Mouse (Mus musculus): ENCODE results near the gene Teddm1b. TPM values are rescaled to one million over a fixed set of nuclear protein-coding genes. Genes with fewer than 3 reads are reported as not detected.

Gene Teddm1b
- polyA plus RNA-seq, 1 experiment from 2014 or later = not detected

DNA sequence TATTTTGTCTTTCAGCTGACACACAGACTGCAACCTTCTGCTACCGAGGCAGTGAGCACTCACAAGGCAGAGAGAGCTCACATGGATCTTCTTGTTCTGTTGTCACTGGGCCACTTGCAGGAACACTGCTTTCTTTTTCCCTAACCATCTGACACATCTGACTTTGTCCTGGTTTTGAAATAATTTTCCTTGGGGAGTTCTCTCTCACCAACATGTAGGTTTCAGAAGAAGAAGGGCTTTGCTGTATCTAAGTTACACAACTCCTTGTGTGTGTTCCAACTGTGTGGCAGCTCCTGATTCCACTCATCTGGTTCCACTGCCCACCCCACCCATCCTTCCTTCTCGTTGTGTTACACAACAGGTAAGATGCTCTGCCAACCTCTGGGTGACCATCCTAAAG is 19.6 kb downstream of the Teddm1b start:
- Histone ChIP-seq H3K27me3 (replicated peaks; ENCODE audit: control insufficient read depth, insufficient read depth, low read length) (no peaks in the 10 kb centered on the region), H3K4me1 (replicated peaks; ENCODE audit: control insufficient read depth, insufficient read depth, low read length) (no peaks in the 10 kb centered on the region), H3K9me3 (ENCODE audit: control insufficient read depth) (no peaks in the 10 kb centered on the region), H3K9ac (ENCODE audit: low read depth, low read length) (no peak overlapping the region), H3K4me3 (ENCODE audit: low read depth, low read length) (no peak overlapping the region), H3K4me2 (replicated peaks; ENCODE audit: low read depth) (no peak overlapping the region), H3K36me3 (ENCODE audit: control insufficient read depth, insufficient read depth) (no peaks in the 10 kb centered on the region), H3K27ac (ENCODE audit: low read depth, low read length) (no peak overlapping the region)
- no peak for TF ChIP-seq CTCF (IDR thresholded peaks at IDR 0.05; ENCODE audit: low read depth)
- 64% methylated on average over 2 of the region's 2 CpGs for WGBS
- no peak for ATAC-seq

DNA sequence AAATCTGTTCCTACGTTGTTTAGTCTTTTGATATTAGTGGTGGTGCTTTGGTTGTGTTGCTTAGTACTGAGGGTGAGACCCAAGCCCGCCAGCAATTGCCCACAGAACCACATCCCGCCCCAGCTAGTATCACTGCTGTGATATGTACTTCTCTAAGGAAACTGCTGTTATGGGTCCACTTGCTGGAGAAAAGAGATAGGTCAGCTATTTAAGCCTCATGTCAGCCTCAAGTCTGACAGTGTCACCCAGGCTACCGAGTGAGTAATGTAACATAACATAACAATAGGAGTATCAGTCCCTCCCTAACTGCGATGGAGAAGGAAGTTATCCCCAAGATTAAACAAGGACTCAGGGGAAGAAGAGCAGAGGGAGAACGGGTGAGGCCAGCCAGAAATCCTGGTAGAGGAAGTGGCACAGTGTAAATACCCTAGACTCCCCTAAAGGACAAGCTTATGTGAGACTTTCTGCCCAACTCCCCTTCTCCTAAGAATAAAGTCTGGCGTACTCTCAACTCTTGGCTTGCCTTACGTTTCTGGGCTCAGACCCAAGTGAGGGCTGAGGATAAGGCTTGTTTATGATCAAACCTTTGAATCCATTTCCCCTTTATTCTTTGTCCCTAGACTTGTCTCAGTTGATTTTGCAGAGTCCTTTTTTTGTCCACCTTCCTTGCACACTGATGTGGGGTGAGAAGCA is 20.2 kb downstream of the Teddm1b start:
- no peak overlapping the region for H3K4me2 ChIP-seq (replicated peaks; ENCODE audit: low read depth)
- no peak overlapping the region for H3K4me3 ChIP-seq (ENCODE audit: low read depth, low read length)
- no peaks in the 10 kb centered on the region for H3K27me3 ChIP-seq (replicated peaks; ENCODE audit: control insufficient read depth, insufficient read depth, low read length)
- H3K36me3 ChIP-seq (ENCODE audit: control insufficient read depth, insufficient read depth) = no peaks in the 10 kb centered on the region
- ATAC-seq = no peak
- no peak overlapping the region for H3K9ac ChIP-seq (ENCODE audit: low read depth, low read length)
- no peaks in the 10 kb centered on the region for H3K4me1 ChIP-seq (replicated peaks; ENCODE audit: control insufficient read depth, insufficient read depth, low read length)
- no peak overlapping the region for H3K27ac ChIP-seq (ENCODE audit: low read depth, low read length)
- TF ChIP-seq CTCF (IDR thresholded peaks at IDR 0.05; ENCODE audit: low read depth) = no peak
- 55% methylated on average over 8 of the region's 8 CpGs for WGBS
- H3K9me3 ChIP-seq (ENCODE audit: control insufficient read depth) = no peaks in the 10 kb centered on the region

DNA sequence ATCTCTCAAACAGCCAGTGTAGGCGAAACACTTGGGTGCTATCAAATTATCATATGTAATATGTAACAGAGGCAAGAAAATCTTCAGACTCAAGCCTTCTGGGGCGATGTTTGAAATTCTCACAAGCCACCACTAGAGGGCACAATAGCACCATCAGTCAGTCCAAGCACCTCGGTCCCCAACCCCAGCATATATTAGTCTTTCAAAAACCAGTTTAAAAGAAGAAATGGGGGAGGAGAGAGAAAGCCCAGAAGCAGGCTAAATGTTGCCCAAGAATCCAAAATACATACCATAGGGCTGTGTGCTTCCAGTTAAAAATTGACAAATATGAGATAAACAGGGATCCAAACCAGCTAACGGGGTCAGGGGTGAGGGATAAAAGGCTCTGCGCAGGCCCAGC is 20.8 kb downstream of the Teddm1b start:
- H3K9ac ChIP-seq (ENCODE audit: low read depth, low read length) = no peak overlapping the region
- no peak overlapping the region for H3K4me2 ChIP-seq (replicated peaks; ENCODE audit: low read depth)
- H3K4me3 ChIP-seq (ENCODE audit: low read depth, low read length) = no peak overlapping the region
- no peaks in the 10 kb centered on the region for H3K4me1 ChIP-seq (replicated peaks; ENCODE audit: control insufficient read depth, insufficient read depth, low read length)
- no peak overlapping the region for H3K27ac ChIP-seq (ENCODE audit: low read depth, low read length)
- H3K9me3 ChIP-seq (ENCODE audit: control insufficient read depth) = no peaks in the 10 kb centered on the region
- no peaks in the 10 kb centered on the region for H3K27me3 ChIP-seq (replicated peaks; ENCODE audit: control insufficient read depth, insufficient read depth, low read length)
- H3K36me3 ChIP-seq (ENCODE audit: control insufficient read depth, insufficient read depth) = no peaks in the 10 kb centered on the region
- WGBS = 36% methylated on average over 5 of the region's 5 CpGs
- TF ChIP-seq CTCF (IDR thresholded peaks at IDR 0.05; ENCODE audit: low read depth) = peak; percentile 91
- ATAC-seq = no peak

DNA sequence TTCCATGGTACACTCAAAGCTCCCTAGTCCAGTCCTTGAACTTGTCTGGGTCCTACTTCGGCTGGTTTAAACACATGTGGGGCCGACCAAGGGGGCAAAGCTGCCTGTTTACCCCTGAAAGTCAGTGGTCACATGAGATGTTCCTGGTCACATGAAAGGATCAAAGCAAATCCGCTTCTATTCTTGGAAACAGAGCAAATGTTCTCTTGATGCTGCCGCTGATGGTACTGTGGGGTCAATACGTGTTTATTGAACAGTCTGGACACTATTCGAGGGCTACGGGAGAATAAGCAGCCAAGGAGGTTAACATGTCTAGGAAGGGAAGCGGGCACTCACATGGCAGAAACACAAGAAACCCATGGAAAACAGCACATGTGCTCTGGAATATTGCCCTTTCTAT is 23.1 kb downstream of the Teddm1b start:
- ATAC-seq = no peak
- H3K4me1 ChIP-seq (replicated peaks; ENCODE audit: control insufficient read depth, insufficient read depth, low read length) = no peaks in the 10 kb centered on the region
- 84% methylated on average over 8 of the region's 8 CpGs for WGBS

DNA sequence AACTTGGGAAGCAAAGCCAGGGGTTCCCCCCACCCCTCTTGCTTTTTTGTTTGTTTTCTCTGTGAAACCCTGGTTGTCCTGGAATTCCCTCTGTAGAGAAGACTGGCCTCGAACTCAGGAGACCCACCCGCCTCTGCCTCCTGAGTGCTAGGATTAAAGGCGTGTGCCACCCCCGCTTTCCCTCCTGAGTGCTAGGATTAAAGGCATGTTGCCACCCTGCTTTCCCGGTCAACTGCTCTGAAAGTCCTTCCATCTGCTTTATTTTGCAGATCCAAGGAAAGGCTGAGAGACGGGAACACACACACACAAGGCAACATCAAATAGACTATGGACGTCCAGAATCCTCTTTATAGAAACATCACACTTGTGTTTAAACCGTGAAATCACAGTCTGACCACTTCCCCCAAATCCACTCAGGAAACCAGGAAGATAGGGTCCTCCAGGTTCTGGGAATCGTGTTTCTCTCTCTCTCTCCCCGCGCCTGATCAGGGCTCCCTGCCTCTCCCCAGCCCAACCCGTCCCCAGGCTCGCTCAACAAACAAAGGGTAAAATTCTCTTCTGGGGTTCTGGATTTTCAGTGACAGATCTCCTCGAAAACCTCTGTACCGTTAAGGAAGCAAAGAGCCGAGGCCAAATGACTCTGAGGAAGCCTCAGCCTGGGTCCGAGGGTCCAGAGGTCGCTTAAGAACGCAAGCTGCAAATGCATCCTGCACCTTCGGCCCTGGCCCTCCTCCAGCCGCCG is 25.0 kb downstream of the Teddm1b start:
- peak; percentile 21 for ATAC-seq
- Histone ChIP-seq H3K36me3 (ENCODE audit: control insufficient read depth, insufficient read depth) (peaks cover 16% of the 10 kb centered on the region), H3K4me3 (ENCODE audit: low read depth, low read length) (peak overlapping the region; percentile 81), H3K9me3 (ENCODE audit: control insufficient read depth) (no peaks in the 10 kb centered on the region), H3K4me2 (replicated peaks; ENCODE audit: low read depth) (peak overlapping the region; percentile 91), H3K27me3 (replicated peaks; ENCODE audit: control insufficient read depth, insufficient read depth, low read length) (no peaks in the 10 kb centered on the region), H3K9ac (ENCODE audit: low read depth, low read length) (peak overlapping the region; percentile 47), H3K4me1 (replicated peaks; ENCODE audit: control insufficient read depth, insufficient read depth, low read length) (no peaks in the 10 kb centered on the region), H3K27ac (ENCODE audit: low read depth, low read length) (0 out of 2 replicates have a peak overlapping the region, but pooled peaks have one; percentile 9)
- WGBS = 20% methylated on average over 22 of the region's 22 CpGs
- TF ChIP-seq CTCF (IDR thresholded peaks at IDR 0.05; ENCODE audit: low read depth) = no peak

More for the DNA sequence above, 23.1 kb downstream of the Teddm1b start:
- H3K27me3 ChIP-seq (replicated peaks; ENCODE audit: control insufficient read depth, insufficient read depth, low read length) = no peaks in the 10 kb centered on the region
- H3K4me3 ChIP-seq (ENCODE audit: low read depth, low read length) = no peak overlapping the region
- H3K9ac ChIP-seq (ENCODE audit: low read depth, low read length) = no peak overlapping the region
- TF ChIP-seq CTCF (IDR thresholded peaks at IDR 0.05; ENCODE audit: low read depth) = no peak
- H3K4me2 ChIP-seq (replicated peaks; ENCODE audit: low read depth) = no peak overlapping the region
- no peaks in the 10 kb centered on the region for H3K9me3 ChIP-seq (ENCODE audit: control insufficient read depth)
- no peaks in the 10 kb centered on the region for H3K36me3 ChIP-seq (ENCODE audit: control insufficient read depth, insufficient read depth)
- H3K27ac ChIP-seq (ENCODE audit: low read depth, low read length) = no peak overlapping the region

DNA sequence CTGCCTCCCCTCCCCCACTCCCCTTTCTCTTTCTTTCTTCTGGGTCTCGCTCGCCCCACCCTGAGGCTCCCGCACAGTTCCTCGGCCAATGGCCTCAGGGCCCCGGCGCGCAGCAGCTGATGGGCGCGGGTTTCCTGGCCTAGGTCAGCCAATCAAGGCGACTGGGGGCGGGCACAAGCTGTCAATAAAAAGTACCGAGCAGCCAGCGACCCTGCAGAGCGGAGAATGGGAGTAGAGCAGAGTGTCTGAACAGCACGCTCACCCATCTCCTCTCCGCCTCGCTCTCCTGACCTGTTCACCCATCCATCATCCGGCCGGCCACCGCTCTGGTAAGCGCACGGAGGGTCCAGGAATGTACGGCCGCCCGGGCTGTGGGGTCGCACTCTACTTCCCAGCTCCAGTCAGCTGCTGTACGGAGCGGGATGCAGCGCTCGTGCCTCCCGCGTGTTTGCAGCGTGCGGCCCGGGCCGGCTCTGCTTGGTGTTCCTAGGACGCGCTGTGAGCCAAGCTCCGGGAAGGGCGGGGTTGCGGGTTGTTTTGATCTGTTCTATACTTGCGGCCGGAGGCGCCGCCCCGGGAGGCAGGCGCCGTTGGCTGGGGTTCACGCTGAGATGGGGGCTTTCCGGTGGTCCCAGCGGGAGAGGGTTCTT is 25.7 kb downstream of the Teddm1b start, which contains the start of the genes Glul and Teddm2:
Gene Glul (plus strand): TSS at position 214 of the 650 bp plus-strand sequence.
Gene Teddm2 (minus strand): TSS at position 498 of the 650 bp plus-strand sequence.
- H3K4me1 ChIP-seq (replicated peaks; ENCODE audit: control insufficient read depth, insufficient read depth, low read length) = no peaks in the 10 kb centered on the region
- H3K4me2 ChIP-seq (replicated peaks; ENCODE audit: low read depth) = peak within 1 kb of the TSS; percentile 91
- peaks cover 19% of the 10 kb centered on the region for H3K36me3 ChIP-seq (ENCODE audit: control insufficient read depth, insufficient read depth)
- H3K9ac ChIP-seq (ENCODE audit: low read depth, low read length) = peak within 1 kb of the TSS; percentile 86
- WGBS = under 1% methylated on average over 49 of the region's 51 CpGs
- TF ChIP-seq CTCF (IDR thresholded peaks at IDR 0.05; ENCODE audit: low read depth) = peak; percentile 3; the same call in 1 of the 2 replicates
- H3K9me3 ChIP-seq (ENCODE audit: control insufficient read depth) = no peaks in the 10 kb centered on the region
- ATAC-seq = peak; percentile 96
- peak within 1 kb of the TSS; percentile 81 for H3K4me3 ChIP-seq (ENCODE audit: low read depth, low read length)
- H3K27me3 ChIP-seq (replicated peaks; ENCODE audit: control insufficient read depth, insufficient read depth, low read length) = no peaks in the 10 kb centered on the region
- peak within 1 kb of the TSS; percentile 93 for H3K27ac ChIP-seq (ENCODE audit: low read depth, low read length)

All from intestine, postnatal 0 days (tissue).